In genomic region chr8:113636280-113636628, GRCm38 (mm10) we compare ENCODE assay signal across 9 mouse cellular contexts. TPM values are rescaled to one million over a fixed set of nuclear protein-coding genes. Genes with fewer than 3 reads are reported as not detected.
DNase-seq lines count a peak whose midpoint lies in the region; ATAC-seq and TF ChIP-seq lines count a peak whose summit lies in the region.
"Had no signal": no experiment of that assay in that cellular context is flagged by ENCODE, and none has a peak within 500 bp of the region (broad histone marks: within the 10 kb centered on the region; RNA-seq: fewer than 3 reads in every experiment).

No protein-coding gene starts in this region.

- H3K4me3 ChIP-seq in gastrocnemius, adult 2 months: peak overlapping the region; percentile 91
- H3K4me3 ChIP-seq in CH12.LX (replicated peaks in 1 of 3; ENCODE audit: low read depth in 2 of 3, low read length in 2 of 3, poor library complexity in 1 of 3) (peak overlapping the region; percentile 89 to 92 (median 90)), macrophage (ENCODE audit: inconsistent target) (peak overlapping the region; percentile 98)
- H3K4me3 ChIP-seq in forebrain, postnatal 0 days (ENCODE audit: low read depth, low read length): peak overlapping the region; percentile 78

- no peak for DNase-seq in gastrocnemius, adult 2 months
- no peak for DNase-seq in gastrocnemius, postnatal 10 days
- peak; percentile 55 for DNase-seq in CH12.LX (ENCODE audit: extremely low read depth)
- no peak for DNase-seq in forebrain, postnatal 0 days
- no peak for DNase-seq in urinary bladder, adult 18-20 months (ENCODE audit: low spot score in 2 of 2)
- no peak for DNase-seq in cerebellum, adult 8-10 months

- H3K36me3 ChIP-seq in CH12.LX (replicated peaks in 1 of 2; ENCODE audit: control insufficient read depth in 1 of 2, insufficient read depth in 1 of 2, low read length in 1 of 2) (peaks cover 32 to 41% of the 10 kb centered on the region in 2 experiments), macrophage (ENCODE audit: inconsistent target) (peaks cover 23% of the 10 kb centered on the region)
- H3K36me3 ChIP-seq in forebrain, postnatal 0 days (ENCODE audit: insufficient read depth): peaks cover 32% of the 10 kb centered on the region

- peak overlapping the region; percentile 79; the same call in 1 of the 2 replicates for H3K4me2 ChIP-seq in CH12.LX (ENCODE audit: insufficient read depth, low read depth, poor library complexity, severe bottlenecking)
- peak overlapping the region; percentile 96 for H3K4me2 ChIP-seq in forebrain, postnatal 0 days (ENCODE audit: low read depth)

- no peak for TF ChIP-seq EP300 in CH12.LX (IDR thresholded peaks at IDR 0.05; ENCODE audit: low read length)

- H3K4me1 ChIP-seq in CH12.LX (ENCODE audit: control insufficient read depth in 1 of 2, insufficient read depth in 2 of 2): peaks cover 5 to 36% of the 10 kb centered on the region in 2 experiments
- no peaks in the 10 kb centered on the region for H3K4me1 ChIP-seq in forebrain, postnatal 0 days (ENCODE audit: insufficient read depth)

- intact Hi-C loops in gastrocnemius, adult 2 months (cut with DNase I): no loop called here

- H3K9me3 ChIP-seq in CH12.LX (replicated peaks; ENCODE audit: low read length): no peaks in the 10 kb centered on the region
- H3K9me3 ChIP-seq in forebrain, postnatal 0 days (ENCODE audit: low read length): no peaks in the 10 kb centered on the region

- TF ChIP-seq CTCF in gastrocnemius, adult 2 months (IDR thresholded peaks at IDR 0.05): no peak
- TF ChIP-seq CTCF in CH12.LX (conservative IDR thresholded peaks at IDR 0.05 in 1 of 2, IDR thresholded peaks at IDR 0.05 in 1 of 2; ENCODE audit: low read depth in 2 of 2, low read length in 2 of 2): peak in 1 of 2 experiments; percentile 56; a peak in 2 of 4 replicates
- no peak for TF ChIP-seq CTCF in forebrain, postnatal 0 days (IDR thresholded peaks at IDR 0.05; ENCODE audit: low read depth)

- in situ Hi-C loops in CH12.LX (cut with MboI; ENCODE audit: low pct_ligation_motif_present, low pct_unique_long_range_greater_than_20kb, low sequenced_read_pairs): loop anchor here (10.0 kb wide), 1 partner anchor 1581 kb away; no protein-coding TSS in a partner anchor

- no peak for TF ChIP-seq POLR2A in CH12.LX (IDR thresholded peaks at IDR 0.05; ENCODE audit: low read depth, low read length)

- TF ChIP-seq RAD21 in CH12.LX (IDR thresholded peaks at IDR 0.05; ENCODE audit: low read depth, low read length): peak; percentile 37

- 39% methylated on average over 5 of the region's 5 CpGs for WGBS in forebrain, postnatal 0 days
- 36% methylated on average over 5 of the region's 5 CpGs for WGBS in macrophage (ENCODE audit: missing documents)

- H3K79me2 ChIP-seq in CH12.LX (replicated peaks; ENCODE audit: control insufficient read depth, extremely low read depth, insufficient read depth, poor library complexity, severe bottlenecking): peaks cover 22% of the 10 kb centered on the region
- H3K79me2 ChIP-seq in macrophage (ENCODE audit: inconsistent target): peaks cover 24% of the 10 kb centered on the region

- dilution Hi-C loops in CH12.LX (cut with MboI; ENCODE audit: extremely low pct_ligation_motif_present, extremely low pct_unique_long_range_greater_than_20kb, low sequenced_read_pairs): no loop called here

- H3K9ac ChIP-seq in CH12.LX (ENCODE audit: insufficient read depth, low read depth): peak overlapping the region; percentile 94
- H3K9ac ChIP-seq in forebrain, postnatal 0 days: peak overlapping the region; percentile 62

- H3K27me3 ChIP-seq in CH12.LX (replicated peaks): peaks cover 12% of the 10 kb centered on the region
- no peaks in the 10 kb centered on the region for H3K27me3 ChIP-seq in forebrain, postnatal 0 days (ENCODE audit: insufficient read depth, low read length)

- H3K27ac ChIP-seq in gastrocnemius, adult 2 months: peak overlapping the region; percentile 97
- H3K27ac ChIP-seq in CH12.LX (ENCODE audit: insufficient read depth, low read depth) (peak overlapping the region; percentile 78; the same call in 1 of the 2 replicates), macrophage (peak overlapping the region; percentile 91)
- no peak overlapping the region for H3K27ac ChIP-seq in forebrain, postnatal 0 days (ENCODE audit: low read depth, low read length)

- ATAC-seq in forebrain, postnatal 0 days: no peak
- no peak; the same call in 1 of the 2 replicates for ATAC-seq in megakaryocyte-erythroid progenitor cell, adult 5-6 weeks (replicated peaks; ENCODE audit: low FRiP score, low TSS enrichment, poor library complexity, severe bottlenecking)

TF ChIP-seq in CH12.LX, 34 proteins besides CTCF, POLR2A, EP300 and RAD21:
- TF ChIP-seq NRF1 (IDR thresholded peaks at IDR 0.05; ENCODE audit: low read depth, low read length) (no peak), MAZ (IDR thresholded peaks at IDR 0.05; ENCODE audit: low read depth, low read length) (0 out of 2 replicates have a peak, but pooled peaks have one; percentile 28), JUND (conservative IDR thresholded peaks at IDR 0.05; ENCODE audit: low read depth, low read length) (no peak), BHLHE40 (IDR thresholded peaks at IDR 0.05; ENCODE audit: low read depth, low read length) (no peak), MAX (IDR thresholded peaks at IDR 0.05; ENCODE audit: low read length) (no peak), SIN3A (IDR thresholded peaks at IDR 0.05; ENCODE audit: low read length) (no peak), SMC3 (IDR thresholded peaks at IDR 0.05; ENCODE audit: low read depth, low read length) (peak; percentile 23)

RNA-seq across cellular contexts. Expression of gene Mon1b, which starts 0.9 kb away (rescaled TPM):
- total RNA-seq in gastrocnemius, adult 2 months (2021): 1 to 10 TPM; 3.0 to 3.7 TPM
- 1 to 10 TPM; 3.7 to 4.9 TPM for total RNA-seq in gastrocnemius, postnatal 10 days (2021)
- total RNA-seq in CH12.LX (2012; rRNA removed) (12.6 and 15.2 TPM in 2 replicates), CH12.LX (2014; rRNA removed) (6.5 and 7.2 TPM in 2 replicates)
- polyA plus RNA-seq in CH12.LX (2012; ENCODE audit: insufficient read length, low read depth) (14.7 and 17.1 TPM in 2 replicates), macrophage (2018) (10.8 to 16.2 TPM (median 15.6 TPM) in 3 replicates)
- total RNA-seq in forebrain, postnatal 0 days (2014; rRNA removed): 20.1 and 23.7 TPM in 2 replicates
- polyA plus RNA-seq in forebrain, postnatal 0 days (2015; fragmentation: Nextera tagmentation; extraction: Ambion mirVana): 9.2 and 10.4 TPM in 2 replicates
- 10 to 100 TPM in 23 of 26 experiments, 1 to 10 TPM in 3; 8.1 to 18.4 (median 11.9) TPM for total RNA-seq in macrophage (2018; cell fraction: chromatin; rRNA removed)
- total RNA-seq in macrophage (2018; cell fraction: cytosol; rRNA removed): 10 to 100 TPM; 15.5 to 22.6 (median 18.8) TPM
- total RNA-seq in macrophage (2018; cell fraction: nucleus; rRNA removed): 10 to 100 TPM; 14.4 to 29.2 (median 20.0) TPM
- 14.2 and 17.0 TPM in 2 replicates for total RNA-seq in megakaryocyte-erythroid progenitor cell, adult 5-6 weeks (2014; fragmentation: Nextera tagmentation)
- total RNA-seq in megakaryocyte-erythroid progenitor cell, adult 5-6 weeks (2017): 12.2 and 18.0 TPM in 2 replicates

RNA-seq across cellular contexts. Expression of gene Syce1l, which starts 6.8 kb away (rescaled TPM):
- not detected for total RNA-seq in gastrocnemius, adult 2 months (2021)
- not detected for total RNA-seq in gastrocnemius, postnatal 10 days (2021)
- 1.4 and 1.6 TPM in 2 replicates for total RNA-seq in CH12.LX (2012; rRNA removed)
- 0.30 and 0.94 TPM in 2 replicates for total RNA-seq in CH12.LX (2014; rRNA removed)
- polyA plus RNA-seq in CH12.LX (2012; ENCODE audit: insufficient read length, low read depth): 1.9 and 2.4 TPM in 2 replicates
- 0.77 TPM in 1 of 2 replicates, not detected in the other for total RNA-seq in forebrain, postnatal 0 days (2014; rRNA removed)
- 0.26 TPM in 1 of 2 replicates, not detected in the other for polyA plus RNA-seq in forebrain, postnatal 0 days (2015; fragmentation: Nextera tagmentation; extraction: Ambion mirVana)
- total RNA-seq in macrophage (2018; cell fraction: chromatin; rRNA removed): 1 to 10 TPM in 3 of 26 experiments, not detected in 23; 1.4 to 1.8 (median 1.5) TPM
- not detected for total RNA-seq in macrophage (2018; cell fraction: cytosol; rRNA removed)
- not detected for total RNA-seq in macrophage (2018; cell fraction: nucleus; rRNA removed)
- polyA plus RNA-seq in macrophage (2018): not detected in 3 replicates
- total RNA-seq in megakaryocyte-erythroid progenitor cell, adult 5-6 weeks (2014; fragmentation: Nextera tagmentation): not detected in 2 replicates
- not detected in 2 replicates for total RNA-seq in megakaryocyte-erythroid progenitor cell, adult 5-6 weeks (2017)
- total RNA-seq: left cerebral cortex, postnatal 14 days had no signal
